Mouse (Mus musculus): ENCODE measurements at regions not wholly inside any gene's neighbourhood (a gene's known extent, or its start where the extent isn't known, plus 50 kb on each side); places are given as distances from the start of the nearest gene placed in this dataset.

DNA sequence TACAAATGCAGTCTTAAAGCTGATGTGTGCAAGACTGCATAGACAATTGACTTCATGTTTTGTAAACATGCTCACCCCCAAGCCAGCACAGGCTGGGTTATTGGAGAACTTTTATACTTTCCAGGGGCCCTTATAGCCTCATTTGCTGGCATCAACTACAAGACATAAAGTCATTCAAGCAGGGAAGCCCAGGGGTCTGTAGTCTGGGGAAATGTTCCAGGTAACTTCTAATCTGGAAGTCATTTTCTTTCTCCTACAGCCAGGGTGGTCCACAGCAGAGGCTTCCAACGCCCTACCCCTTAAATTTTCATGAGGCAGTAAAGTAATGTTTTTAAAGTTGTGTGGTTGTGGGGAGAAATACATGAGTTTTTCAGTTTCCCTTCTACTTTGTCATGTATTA is 272.1 kb upstream of the Npvf start:
- no peak for DNase-seq

DNA sequence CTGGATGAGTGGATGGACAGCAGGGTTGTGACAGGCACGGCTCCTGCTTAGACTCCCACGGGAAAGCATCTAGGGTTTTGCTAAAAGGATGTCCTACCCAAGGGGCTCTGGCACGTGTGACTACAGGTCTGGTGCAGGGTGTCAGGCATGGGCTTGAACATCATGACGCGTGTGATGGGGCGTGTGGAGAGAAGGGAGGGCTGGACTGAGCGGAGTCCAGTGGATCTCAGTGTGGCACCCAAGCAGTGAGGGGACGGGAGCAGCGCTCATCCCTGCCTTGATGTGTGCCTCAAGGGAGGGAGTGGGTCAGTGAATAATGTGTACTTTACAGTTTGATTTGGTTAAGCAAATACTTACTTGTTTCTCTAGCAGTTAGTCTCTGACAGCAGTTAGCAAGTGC is 275.3 kb upstream of the Npvf start:
- DNase-seq: no peak

DNA sequence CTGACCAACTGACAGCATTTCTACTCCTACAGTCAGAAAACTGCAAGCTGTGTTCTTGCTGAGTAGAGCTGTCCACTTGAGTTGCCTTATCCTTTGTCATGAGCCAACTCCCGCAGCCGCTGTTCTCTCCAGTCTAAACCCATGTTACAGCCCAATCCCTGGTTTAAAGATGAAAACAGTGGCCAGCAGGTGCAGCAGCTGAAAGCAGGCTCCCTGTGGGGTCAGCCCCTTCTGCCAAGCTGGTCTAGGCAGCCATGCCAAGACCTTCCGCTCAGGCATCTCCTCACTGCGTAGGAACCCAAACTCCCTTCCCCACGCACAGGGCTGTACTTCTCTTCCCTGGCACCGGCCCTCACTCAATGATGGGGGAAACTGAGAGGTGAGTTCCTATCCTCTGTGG is 279.3 kb upstream of the Npvf start:
- DNase-seq: no peak

DNA sequence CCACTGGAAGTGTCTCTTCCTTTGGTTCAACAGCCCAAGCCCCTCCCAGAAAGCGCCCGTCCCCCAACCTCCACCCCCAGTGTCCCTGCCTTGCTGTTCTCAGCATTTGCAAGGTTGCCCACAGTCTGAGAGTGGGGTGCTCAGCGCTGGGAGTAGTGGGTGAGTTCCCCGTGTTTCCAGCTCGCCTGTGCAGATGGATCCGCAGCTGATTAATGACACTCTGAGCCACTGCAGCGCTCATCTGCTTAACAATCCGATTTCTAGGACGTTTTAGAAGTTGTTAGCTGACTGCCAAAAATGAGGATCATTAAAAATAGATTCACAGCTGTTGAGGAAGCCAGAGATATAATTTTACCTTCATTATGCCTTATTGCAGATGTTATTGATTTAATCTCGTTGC is 280.0 kb upstream of the Npvf start:
- no peak for DNase-seq

DNA sequence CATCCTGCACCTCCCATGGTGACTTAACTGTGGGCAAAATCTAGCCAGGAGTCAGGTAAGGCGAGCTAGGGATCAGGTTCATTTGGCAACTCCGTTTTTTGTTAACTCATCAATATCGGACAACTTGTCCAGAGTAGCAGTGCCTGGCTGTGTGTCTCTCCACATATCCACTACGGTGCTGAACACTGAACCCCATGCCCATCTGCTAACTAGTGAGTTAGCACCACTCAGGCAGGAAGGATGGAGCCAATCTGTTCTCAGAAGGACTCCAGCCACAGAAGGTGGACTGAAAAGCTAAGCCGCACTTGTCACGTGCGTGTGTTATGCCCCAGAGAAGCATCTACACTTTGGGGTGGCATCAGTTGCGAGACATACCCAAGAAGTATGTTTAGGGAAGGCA is 282.1 kb upstream of the Npvf start:
- DNase-seq: no peak

DNA sequence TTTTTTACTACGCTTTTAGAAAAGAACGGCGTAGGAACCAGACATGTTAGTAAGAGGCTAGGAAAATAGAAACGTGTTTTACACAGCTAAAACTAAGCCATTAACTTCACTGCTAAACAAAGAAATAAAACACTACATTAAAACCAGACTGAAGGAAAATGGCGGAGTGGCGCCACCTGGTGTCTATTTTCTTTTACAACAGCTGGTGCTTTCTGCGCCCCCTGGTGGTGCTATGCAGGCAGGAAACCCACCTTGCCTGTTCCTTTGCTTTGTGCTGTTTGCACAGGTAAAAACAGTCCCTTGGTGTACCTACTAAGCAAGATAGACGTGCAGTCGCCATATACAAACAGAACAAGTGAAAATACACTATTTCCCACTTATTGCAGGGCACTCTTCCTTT is 282.9 kb upstream of the Npvf start:
- peak; percentile 85 for DNase-seq

DNA sequence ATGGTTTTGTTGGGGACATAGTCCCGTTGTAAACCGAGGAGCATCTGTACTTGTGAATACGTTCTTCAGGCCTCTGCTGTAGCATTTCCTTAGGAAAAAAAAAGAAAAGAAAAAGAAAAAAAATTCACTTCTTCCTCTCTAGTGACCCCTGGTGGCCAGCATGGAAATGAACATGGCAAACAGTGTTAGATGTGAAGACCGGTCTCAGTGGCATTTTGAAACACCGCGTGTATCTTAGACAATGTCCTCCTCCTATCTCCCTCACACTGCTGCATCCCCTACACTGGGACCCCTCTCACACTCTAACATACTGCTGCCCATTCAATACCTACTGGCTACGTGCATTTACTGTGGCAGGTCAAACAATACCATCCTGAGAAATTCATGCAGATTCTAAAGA is 284.6 kb upstream of the Npvf start:
- peak; percentile 54 for DNase-seq

DNA sequence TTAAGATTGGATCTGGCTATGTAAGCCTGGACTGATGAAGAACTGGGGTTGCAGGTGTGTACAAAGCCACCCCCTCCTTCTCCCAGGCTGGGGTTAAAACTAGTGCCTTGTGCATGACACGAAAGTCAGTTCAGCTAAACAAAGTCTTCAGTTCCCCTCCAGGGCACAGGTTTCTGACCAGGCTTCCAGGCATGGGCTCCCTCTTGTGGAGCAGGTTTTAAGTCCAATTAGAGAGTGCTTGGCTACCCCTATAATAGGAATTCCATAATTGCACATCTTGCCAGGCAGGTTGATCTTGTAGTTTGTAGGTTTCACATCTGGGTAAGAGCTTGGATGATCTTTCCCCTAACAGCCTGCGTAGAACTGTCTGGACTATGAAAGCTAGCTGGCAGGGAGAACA is 285.2 kb upstream of the Npvf start:
- DNase-seq: peak; percentile 22

DNA sequence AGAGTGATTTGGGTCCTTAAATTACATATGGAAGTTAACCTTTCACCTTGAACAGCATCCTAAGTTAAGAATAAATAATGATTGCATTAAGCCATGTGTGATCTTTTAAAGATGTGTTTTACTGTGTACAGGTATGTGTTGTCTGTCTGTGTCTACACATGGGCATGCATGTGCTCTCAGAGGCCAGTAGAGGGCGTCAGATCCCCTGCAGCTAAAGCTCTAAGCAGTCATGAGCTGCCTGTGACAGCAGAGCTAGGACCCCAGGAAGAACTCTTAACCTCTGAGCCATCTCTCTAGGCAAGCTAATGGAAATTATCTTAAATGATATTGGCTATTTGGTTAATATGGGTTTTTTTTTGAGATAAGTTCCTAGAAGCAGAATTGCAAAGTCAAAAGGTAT is 285.9 kb upstream of the Npvf start:
- DNase-seq: no peak

DNA sequence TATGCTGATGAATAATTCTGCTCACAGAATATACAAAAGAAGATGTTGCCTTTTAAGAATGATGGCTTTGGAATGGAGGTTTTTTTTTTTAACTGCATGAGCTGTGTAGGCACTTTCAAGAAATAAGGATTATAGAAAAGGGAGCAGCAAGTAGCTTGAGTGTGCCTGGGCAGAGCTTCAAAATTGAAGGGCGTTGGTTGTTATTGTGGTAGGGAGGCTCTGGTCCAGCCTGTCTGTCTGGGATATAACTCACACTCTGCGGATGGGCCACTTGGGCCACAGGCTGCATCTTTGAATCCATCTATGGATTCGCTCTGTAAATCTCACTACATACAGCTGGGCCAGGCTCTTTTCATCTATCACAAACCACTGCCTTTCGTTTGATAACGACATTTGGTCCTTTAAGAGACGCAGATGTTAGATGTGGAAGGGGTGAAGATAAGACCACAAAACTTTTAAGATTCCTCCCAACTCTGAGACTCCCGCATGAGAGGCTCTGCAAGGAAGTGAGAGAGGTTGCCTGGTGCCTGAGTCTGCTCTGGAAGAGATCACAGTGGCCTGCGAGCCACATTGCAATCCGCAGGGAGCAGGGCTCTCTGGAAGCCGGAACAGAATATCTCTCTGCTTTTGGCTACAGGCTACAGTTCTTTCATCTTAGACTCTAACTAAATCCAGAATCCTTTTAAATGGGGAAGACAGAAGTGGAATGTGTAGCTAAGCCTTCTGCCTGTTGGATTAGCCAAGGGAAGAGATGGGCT is 286.6 kb upstream of the Npvf start:
- DNase-seq: no peak

DNA sequence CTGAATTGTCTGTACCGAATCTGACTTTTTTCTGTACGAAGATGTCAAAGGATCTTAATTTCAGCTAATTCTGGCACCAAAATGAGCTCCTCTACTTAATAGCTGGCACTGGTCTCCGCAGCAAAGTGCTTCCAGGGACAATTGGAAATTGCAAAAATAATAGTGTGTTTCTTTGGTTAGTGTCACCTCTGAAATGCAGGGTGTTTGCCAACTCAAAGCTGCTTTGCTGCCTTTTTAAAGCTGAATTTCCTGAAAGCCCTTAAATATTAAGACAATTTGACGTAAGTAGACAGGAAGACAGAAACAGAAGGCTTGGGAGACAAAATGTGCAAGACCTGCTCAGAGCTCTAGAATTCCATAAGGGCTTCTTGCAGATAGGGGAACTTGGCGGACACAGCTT is 288.5 kb upstream of the Npvf start:
- no peak for DNase-seq

DNA sequence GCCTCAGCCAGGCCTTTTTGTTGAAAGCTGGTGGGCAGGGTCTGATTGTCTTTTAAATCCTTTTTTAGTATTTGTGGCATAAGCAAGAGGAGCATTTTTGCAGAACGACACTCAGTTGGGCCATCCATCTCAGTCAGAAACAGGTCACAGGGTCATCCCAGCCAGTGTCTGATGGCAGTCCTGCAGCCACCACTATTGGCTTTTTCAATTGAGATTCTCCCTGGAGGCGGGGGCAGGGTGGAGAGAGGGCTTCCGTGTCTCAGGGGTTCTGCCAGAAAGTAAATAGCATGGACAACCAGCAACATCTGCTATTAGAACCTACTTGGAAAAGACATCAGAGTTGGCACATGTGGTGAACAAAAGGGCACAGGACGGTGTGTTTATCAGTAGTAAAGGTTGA is 293.8 kb upstream of the Npvf start:
- DNase-seq: no peak

DNA sequence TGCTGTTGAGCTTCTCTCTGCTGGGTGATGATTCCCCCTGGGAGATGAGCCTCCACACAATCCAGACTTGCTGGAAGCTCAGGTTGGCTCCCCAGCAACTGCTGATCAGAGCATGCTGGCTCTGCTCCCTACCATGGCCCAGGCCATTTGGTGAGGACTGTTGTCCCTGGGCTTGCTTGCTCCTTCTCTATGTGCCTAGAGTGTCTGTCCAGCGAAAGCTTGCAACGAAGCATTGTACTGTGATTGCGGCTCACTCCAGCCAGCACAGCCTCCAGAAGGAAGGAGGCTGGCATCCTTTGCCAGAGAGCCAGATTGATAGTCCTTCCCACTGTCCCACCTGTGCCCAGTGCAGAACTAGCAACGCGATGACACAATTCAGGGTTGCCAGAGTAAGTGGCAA is 295.1 kb upstream of the Npvf start:
- no peak for DNase-seq

DNA sequence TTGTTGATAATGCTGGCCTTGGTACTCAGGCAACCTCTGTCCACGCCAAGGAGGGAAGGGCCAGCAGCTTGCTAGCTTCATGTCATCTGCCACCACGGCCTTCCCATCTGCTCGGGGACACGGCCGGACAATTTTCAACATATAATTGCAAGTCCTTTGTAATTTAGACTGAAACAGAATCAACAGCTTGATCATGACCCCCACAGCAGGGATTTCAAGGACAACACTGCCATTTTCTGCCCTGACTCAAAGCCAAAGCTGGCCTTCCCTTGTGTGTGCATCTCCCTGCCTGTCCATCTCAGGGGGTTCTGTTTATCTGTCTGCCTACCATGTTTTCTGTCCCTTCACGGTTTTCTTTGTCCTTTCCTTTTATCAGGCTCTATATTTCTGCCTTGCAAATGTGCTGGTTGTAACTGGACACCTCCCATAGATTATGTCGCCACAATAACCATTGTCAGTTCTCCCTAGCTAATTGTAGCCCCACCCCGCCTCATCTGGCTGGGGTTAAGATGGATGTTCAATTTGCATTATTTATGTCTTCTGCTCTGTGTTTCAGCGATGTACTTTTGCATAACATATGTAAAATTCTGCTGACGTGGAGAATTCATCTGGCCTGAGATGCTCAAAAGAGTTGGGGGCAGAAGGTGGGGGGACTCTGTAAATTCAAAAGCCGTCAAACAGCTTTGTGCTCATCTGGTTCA is 295.8 kb upstream of the Npvf start:
- no peak for DNase-seq

DNA sequence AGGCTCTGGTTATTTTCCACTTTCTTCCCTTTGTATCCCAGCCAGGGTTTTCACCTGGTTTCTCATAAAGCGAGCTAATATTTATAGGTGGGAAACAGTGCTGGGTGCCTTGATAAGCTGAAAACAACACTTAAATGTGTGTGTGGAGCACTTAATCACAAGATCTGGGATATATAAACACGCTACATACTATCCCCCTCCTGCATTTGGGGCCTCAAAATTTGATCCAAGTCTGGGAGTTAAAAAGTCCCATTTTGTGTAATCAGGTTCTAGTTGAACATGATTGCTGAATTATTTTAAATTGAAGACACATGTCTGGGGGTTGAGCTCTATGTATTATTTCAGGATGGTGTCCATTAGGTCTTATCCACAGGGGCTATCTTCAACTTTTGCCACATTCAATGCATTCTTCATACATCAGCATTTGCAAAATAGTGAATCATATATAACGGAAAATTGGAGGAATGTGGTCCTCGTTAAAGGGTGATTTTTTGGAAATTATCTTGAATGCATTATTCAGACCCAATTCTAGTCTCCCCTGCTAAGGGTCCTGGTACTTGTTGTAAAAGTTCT is 303.2 kb upstream of the Npvf start:
- DNase-seq: no peak

DNA sequence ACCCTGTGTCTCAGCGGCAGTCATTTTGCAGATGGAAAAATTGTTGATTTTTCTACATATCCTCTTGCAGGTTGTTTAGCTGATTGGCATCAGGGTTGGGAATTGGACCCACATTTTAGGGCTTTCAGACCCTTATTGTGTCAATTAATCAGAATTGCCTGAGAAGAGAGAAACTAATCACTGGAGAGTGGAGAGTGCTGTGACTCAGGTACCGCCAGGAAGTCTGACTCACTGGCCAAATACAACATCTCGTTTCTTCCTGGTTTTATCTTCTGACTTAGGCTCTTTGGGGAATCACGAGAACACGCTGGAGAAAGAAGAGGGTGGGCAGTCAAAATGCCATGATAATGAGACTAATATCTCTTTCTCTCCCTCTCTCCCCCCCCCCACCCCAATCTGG is 306.1 kb upstream of the Npvf start:
- DNase-seq: no peak

DNA sequence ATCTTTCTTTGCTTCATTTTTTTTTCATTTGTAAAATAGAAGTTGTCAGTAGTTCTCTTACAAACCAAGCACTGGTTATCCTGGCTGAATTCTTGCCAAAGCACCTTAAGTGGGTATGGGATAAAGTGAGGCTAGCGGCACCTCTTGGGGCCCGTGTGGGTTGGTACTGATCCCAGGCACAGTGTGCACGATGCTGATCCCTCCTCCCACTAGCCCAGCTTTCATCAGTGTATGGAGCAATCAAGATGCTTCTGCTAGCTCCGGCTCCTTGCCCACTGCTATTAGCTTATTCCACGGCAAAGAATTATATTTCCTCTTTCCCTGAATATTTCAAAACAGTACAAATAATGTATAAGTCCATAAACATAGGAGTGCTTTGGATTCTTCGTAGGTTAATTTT is 307.4 kb upstream of the Npvf start:
- DNase-seq: no peak

DNA sequence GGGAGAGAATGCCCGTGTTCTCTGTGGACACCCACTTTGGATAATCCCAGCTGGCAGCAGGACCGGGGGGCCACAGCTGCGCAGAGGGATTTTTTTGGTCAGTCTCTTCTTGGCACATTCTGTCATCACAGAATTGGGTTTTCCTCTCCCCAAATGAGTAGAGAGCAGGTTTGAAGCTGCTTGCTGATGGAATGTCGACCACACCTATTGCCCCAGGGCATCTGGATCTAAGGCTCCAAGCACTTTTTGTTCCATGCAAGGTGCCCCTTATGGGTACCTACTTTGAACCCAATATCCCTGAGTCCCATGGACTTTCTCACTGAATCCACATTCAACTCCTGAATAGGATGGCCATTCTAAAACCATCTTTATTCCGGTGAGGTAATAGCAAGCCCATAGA is 314.3 kb upstream of the Npvf start:
- no peak for DNase-seq

DNA sequence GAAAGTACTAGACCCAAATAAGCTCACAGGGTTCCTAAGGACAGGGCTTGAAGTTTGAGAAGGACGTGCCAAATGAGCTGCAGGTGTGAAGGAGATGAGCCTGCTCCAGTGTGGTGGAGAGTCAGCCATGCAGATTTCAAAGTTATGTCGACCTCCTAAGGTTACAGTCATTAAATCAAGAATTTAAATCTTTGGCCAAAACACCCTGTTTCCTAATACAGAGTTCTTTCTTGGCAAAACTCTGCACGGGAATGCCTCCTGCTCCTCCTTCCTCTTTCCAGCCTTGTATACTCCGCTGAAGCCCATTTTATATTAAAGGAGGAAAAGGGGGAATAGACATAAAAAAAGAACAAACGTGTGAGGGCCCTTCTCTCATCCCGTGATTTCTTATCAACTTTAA is 315.1 kb upstream of the Npvf start:
- no peak for DNase-seq

DNA sequence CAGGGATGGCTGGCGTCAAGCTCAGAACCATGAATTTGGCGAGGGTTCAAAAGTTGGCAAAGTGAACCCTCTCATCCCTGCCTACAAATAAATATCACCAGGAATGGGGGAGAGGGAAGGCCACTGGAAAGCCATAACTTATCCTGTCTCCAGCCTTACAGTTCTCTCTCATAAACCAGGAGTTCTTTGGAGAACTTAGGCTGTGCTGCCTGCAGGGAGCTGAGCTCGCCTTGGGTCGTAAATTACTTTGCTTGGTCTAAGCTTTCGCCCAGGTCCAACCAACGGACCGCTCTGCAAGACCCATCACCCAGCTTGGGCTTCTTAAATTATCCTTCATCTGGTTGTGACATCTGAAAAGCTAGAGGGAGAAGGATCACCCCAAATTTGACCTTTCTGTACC is 315.8 kb upstream of the Npvf start:
- no peak for DNase-seq

DNA sequence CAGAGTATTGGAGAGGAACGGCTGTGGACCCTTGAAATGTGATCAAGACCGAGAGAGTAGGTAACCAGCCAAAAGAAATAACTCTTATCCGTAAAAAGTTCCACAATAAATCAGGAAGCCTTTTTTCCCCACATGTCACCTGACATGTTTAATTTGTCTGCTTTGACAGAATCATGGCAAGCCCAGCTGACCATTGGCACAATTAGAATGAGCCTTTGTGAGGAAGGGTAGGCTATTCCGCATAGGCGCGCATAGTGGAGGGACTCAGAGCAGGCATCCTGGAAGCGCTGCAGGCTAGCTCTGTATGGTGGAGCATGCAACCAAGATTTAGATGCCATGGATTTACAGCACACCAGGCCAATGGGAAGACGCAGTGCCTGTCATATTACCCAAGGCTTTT is 316.5 kb upstream of the Npvf start:
- no peak for DNase-seq

DNA sequence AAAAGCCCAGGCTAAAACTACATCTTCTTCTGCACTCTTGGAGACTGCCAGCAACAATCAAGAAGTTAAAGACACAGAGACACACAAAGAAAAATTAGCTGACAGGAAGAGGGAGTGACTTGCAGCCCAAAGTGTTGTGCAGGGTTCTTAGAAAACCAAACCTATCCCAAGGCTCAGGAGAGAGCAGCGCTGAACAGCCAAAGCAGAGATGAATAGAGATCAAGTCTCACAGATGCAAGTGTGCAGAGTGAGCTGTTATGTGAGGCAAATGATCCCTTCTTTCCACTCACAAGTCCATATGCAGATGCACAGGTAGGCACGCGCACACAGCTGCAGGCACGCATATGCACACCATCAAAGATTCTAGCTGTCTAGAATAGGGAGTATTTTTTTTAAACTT is 318.0 kb upstream of the Npvf start:
- DNase-seq: no peak

DNA sequence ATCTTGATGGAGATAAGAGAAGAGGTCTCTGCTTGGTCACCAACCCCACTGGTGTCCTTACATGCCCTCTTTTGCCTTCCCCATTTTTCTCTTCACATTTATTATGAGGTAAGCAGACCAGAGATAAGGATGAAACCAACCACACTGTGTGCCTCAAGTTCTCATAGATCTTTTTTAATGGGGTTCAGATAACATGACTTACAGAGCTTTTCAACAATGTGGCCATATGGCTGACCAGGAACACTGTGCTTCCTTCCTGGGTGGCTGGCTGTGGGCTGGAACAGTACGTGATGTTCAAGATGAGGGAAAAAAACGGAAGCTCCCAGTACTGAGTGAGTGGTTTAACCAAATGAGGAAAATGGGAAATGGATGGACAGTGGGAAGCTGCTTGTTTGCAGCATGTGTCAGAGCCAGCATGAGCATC is 319.0 kb upstream of the Npvf start:
- no peak for DNase-seq

DNA sequence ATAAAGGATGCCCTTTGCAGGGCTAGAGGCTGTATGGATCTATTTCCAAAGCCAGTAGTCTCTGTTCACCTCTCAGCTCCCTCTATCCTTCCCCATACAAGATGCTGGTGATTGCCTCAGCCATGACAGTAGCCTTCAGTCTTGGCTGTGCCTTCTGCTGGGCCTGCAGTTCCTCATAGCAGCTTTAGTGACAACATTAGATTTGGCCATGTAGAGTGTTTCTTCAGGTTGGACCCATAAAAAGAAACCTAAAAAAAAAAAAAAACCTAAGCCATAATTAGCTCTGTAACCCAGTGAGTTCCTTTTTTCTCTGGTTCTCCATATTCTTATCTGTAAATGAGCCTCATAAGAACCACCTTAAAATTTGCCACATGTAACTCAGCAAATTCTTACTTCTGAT is 319.6 kb upstream of the Npvf start:
- DNase-seq: no peak

DNA sequence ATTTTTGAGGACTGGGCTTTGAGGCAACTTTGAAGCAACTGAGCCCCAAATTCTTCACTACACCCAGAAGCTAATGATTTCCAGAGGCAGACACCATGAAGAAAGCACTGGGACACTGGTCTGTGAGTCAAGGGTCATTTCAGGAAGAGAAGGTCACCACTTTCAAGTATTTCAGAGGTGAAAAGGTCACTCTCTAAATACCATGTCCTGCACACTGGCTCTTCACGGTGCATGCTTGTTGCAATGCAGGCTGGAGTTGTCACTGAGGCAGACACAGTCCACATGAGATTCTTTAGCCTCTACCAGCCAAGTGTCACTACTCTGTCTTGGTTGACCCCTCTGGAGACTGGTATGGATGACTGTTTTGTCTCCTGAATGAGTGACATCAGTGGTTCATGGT is 320.7 kb upstream of the Npvf start:
- DNase-seq: no peak
